In genomic region chr12:103705547-103705946, GRCm38 (mm10) we compare ENCODE assay signal across 26 mouse cellular contexts. TPM values are rescaled to one million over a fixed set of nuclear protein-coding genes. Genes with fewer than 3 reads are reported as not detected.
DNase-seq lines count a peak whose midpoint lies in the region; ATAC-seq and TF ChIP-seq lines count a peak whose summit lies in the region.
"Had no signal": no experiment of that assay in that cellular context is flagged by ENCODE, and none has a peak within 500 bp of the region (broad histone marks: within the 10 kb centered on the region; RNA-seq: fewer than 3 reads in every experiment).

No protein-coding gene starts in this region.

- no peaks in the 10 kb centered on the region for H3K36me3 ChIP-seq in liver, embryonic 11.5 days (ENCODE audit: control insufficient read depth, insufficient read depth, low read length)
- H3K36me3 ChIP-seq in intestine, embryonic 15.5 days = no peaks in the 10 kb centered on the region
- no peaks in the 10 kb centered on the region for H3K36me3 ChIP-seq in small intestine, adult 2 months (ENCODE audit: control insufficient read depth, insufficient read depth, low read length)
- no peaks in the 10 kb centered on the region for H3K36me3 ChIP-seq in forebrain, embryonic 12.5 days (replicated peaks)
- H3K36me3 ChIP-seq: heart, embryonic 12.5 days; hindbrain, embryonic 12.5 days; limb, embryonic 13.5 days; lung, embryonic 15.5 days had no signal

- 0 out of 2 replicates have a peak overlapping the region, but pooled peaks have one; percentile 25 for H3K27ac ChIP-seq in liver, embryonic 11.5 days (ENCODE audit: low read depth, low read length)
- H3K27ac ChIP-seq in intestine, embryonic 15.5 days = 0 out of 2 replicates have a peak overlapping the region, but pooled peaks have one; percentile 36
- peak overlapping the region; percentile 87 for H3K27ac ChIP-seq in small intestine, adult 2 months (ENCODE audit: insufficient read depth, low read depth, low read length)
- no peak overlapping the region for H3K27ac ChIP-seq in forebrain, embryonic 12.5 days
- H3K27ac ChIP-seq: hindbrain, embryonic 12.5 days; layer of hippocampus, adult 2 months; limb, embryonic 13.5 days; lung, embryonic 15.5 days had no signal

- no peak for ATAC-seq in liver, embryonic 11.5 days (replicated peaks; ENCODE audit: low FRiP score)
- peak; percentile 72 for ATAC-seq in intestine, embryonic 15.5 days
- no peak for ATAC-seq in forebrain, embryonic 12.5 days (ENCODE audit: low FRiP score)
- ATAC-seq: forebrain, embryonic 14.5 days had no signal

- DNase-seq in gastrocnemius, adult 18-20 months (ENCODE audit: low spot score) = peak; percentile 7
- no peak for DNase-seq in gastrocnemius, postnatal 36 days
- no peak for DNase-seq in liver, embryonic 11.5 days (ENCODE audit: low spot score)
- no peak for DNase-seq in liver
- DNase-seq: cerebellum, adult 18-20 months; cerebellum, postnatal 25 days; heart, adult 11 months; heart, postnatal 14 days; kidney, postnatal 14 days; layer of hippocampus, postnatal 36 days; lung, postnatal 4 days; spleen, adult 18-20 months; thymus, adult 18-20 months had no signal

- H3K9me3 ChIP-seq in liver, embryonic 11.5 days (ENCODE audit: control insufficient read depth, low read length) = no peaks in the 10 kb centered on the region; the same call in 1 of the 2 replicates
- H3K9me3 ChIP-seq in intestine, embryonic 15.5 days = no peaks in the 10 kb centered on the region
- H3K9me3 ChIP-seq in forebrain, embryonic 12.5 days = no peaks in the 10 kb centered on the region
- H3K9me3 ChIP-seq: heart, embryonic 12.5 days; hindbrain, embryonic 12.5 days; limb, embryonic 13.5 days; lung, embryonic 15.5 days had no signal

- 54% methylated on average over 2 of the region's 2 CpGs for WGBS in liver, embryonic 11.5 days
- 43% methylated on average over 2 of the region's 2 CpGs for WGBS in intestine, embryonic 15.5 days
- 13% methylated on average over 2 of the region's 2 CpGs for WGBS in small intestine, adult 2 months
- WGBS in forebrain, embryonic 12.5 days = 72% methylated on average over 2 of the region's 2 CpGs

- H3K9ac ChIP-seq in liver, embryonic 11.5 days (ENCODE audit: low read depth, low read length) = no peak overlapping the region
- H3K9ac ChIP-seq in intestine, embryonic 15.5 days = no peak overlapping the region
- H3K9ac ChIP-seq in forebrain, embryonic 12.5 days = no peak overlapping the region
- H3K9ac ChIP-seq: heart, embryonic 12.5 days; hindbrain, embryonic 12.5 days; limb, embryonic 13.5 days; lung, embryonic 15.5 days had no signal

- no peak for TF ChIP-seq POLR2A in small intestine, adult 2 months (IDR thresholded peaks at IDR 0.05; ENCODE audit: low read depth, low read length)

- no peaks in the 10 kb centered on the region for H3K27me3 ChIP-seq in liver, embryonic 11.5 days (replicated peaks; ENCODE audit: control insufficient read depth, insufficient read depth, low read length)
- H3K27me3 ChIP-seq in intestine, embryonic 15.5 days (replicated peaks) = no peaks in the 10 kb centered on the region
- H3K27me3 ChIP-seq in small intestine, adult 2 months (ENCODE audit: control insufficient read depth, insufficient read depth, low read length) = no peaks in the 10 kb centered on the region
- H3K27me3 ChIP-seq in forebrain, embryonic 12.5 days = no peaks in the 10 kb centered on the region
- H3K27me3 ChIP-seq: heart, embryonic 12.5 days; hindbrain, embryonic 12.5 days; limb, embryonic 13.5 days; lung, embryonic 15.5 days had no signal

- H3K4me3 ChIP-seq in liver, embryonic 11.5 days (ENCODE audit: low read depth, low read length) = no peak overlapping the region
- H3K4me3 ChIP-seq in intestine, embryonic 15.5 days (replicated peaks) = no peak overlapping the region
- H3K4me3 ChIP-seq in small intestine, adult 2 months (ENCODE audit: low read depth, low read length) = no peak overlapping the region
- no peak overlapping the region for H3K4me3 ChIP-seq in forebrain, embryonic 12.5 days (replicated peaks)
- H3K4me3 ChIP-seq: heart, embryonic 12.5 days; hindbrain, embryonic 12.5 days; layer of hippocampus, adult 2 months; limb, embryonic 13.5 days; lung, embryonic 15.5 days had no signal

- H3K4me1 ChIP-seq in liver, embryonic 11.5 days (replicated peaks; ENCODE audit: control insufficient read depth, insufficient read depth, low read length) = no peaks in the 10 kb centered on the region
- H3K4me1 ChIP-seq in intestine, embryonic 15.5 days (replicated peaks) = 0 out of 2 replicates have a peak, but pooled peaks cover 2% of the 10 kb centered on the region
- H3K4me1 ChIP-seq in small intestine, adult 2 months (ENCODE audit: control insufficient read depth, insufficient read depth, insufficient read length, low read length) = peaks cover 24% of the 10 kb centered on the region; the same call in 1 of the 2 replicates
- no peaks in the 10 kb centered on the region for H3K4me1 ChIP-seq in forebrain, embryonic 12.5 days
- H3K4me1 ChIP-seq: hindbrain, embryonic 12.5 days; limb, embryonic 13.5 days; lung, embryonic 15.5 days had no signal

- no peak for TF ChIP-seq CTCF in small intestine, adult 2 months (IDR thresholded peaks at IDR 0.05; ENCODE audit: extremely low read depth, insufficient read length, insufficient replicate concordance, low read depth, low read length)

- intact Hi-C loops in gastrocnemius, postnatal 36 days (cut with DNase I) = loop anchor here (10.0 kb wide), 1 partner anchor 161 kb away; no protein-coding TSS in a partner anchor

- no peak overlapping the region for H3K4me2 ChIP-seq in liver, embryonic 11.5 days
- H3K4me2 ChIP-seq in intestine, embryonic 15.5 days (replicated peaks) = no peak overlapping the region
- H3K4me2 ChIP-seq in forebrain, embryonic 12.5 days = no peak overlapping the region
- H3K4me2 ChIP-seq: heart, embryonic 12.5 days; hindbrain, embryonic 12.5 days; limb, embryonic 13.5 days; lung, embryonic 15.5 days had no signal

RNA-seq across cellular contexts. Expression of gene Serpina1f, which starts 10.2 kb away (rescaled TPM):
- total RNA-seq in gastrocnemius, adult 18-20 months (2021) = not detected
- total RNA-seq in gastrocnemius, postnatal 36 days (2021) = not detected
- 0.16 and 0.17 TPM in 2 replicates for polyA plus RNA-seq in liver, embryonic 11.5 days (2014; fragmentation: Nextera tagmentation; extraction: Ambion mirVana)
- polyA plus RNA-seq in intestine, embryonic 15.5 days (2015; fragmentation: Nextera tagmentation; extraction: Ambion mirVana) = not detected in 2 replicates
- polyA plus RNA-seq in small intestine, adult 2 months (2012; rRNA removed) = 0.44 TPM in 1 of 2 replicates, not detected in the other
- not detected in 2 replicates for polyA plus RNA-seq in forebrain, embryonic 12.5 days (2016; fragmentation: Nextera tagmentation; extraction: Ambion mirVana)
- total RNA-seq: CH12.LX; heart, postnatal 14 days; layer of hippocampus, adult 2 months; layer of hippocampus, postnatal 36 days; left cerebral cortex, postnatal 14 days; MEL had no signal
- polyA plus RNA-seq: forebrain, embryonic 14.5 days; heart, embryonic 12.5 days; hindbrain, embryonic 12.5 days; limb, embryonic 13.5 days; lung, embryonic 15.5 days; neural tube, embryonic 11.5 days had no signal

RNA-seq across cellular contexts. Expression of gene Serpina16, which starts 29.6 kb away (rescaled TPM):
- total RNA-seq in gastrocnemius, adult 18-20 months (2021) = not detected
- total RNA-seq in gastrocnemius, postnatal 36 days (2021) = not detected
- polyA plus RNA-seq in liver, embryonic 11.5 days (2014; fragmentation: Nextera tagmentation; extraction: Ambion mirVana) = not detected in 2 replicates
- 0.30 and 0.56 TPM in 2 replicates for polyA plus RNA-seq in intestine, embryonic 15.5 days (2015; fragmentation: Nextera tagmentation; extraction: Ambion mirVana)
- not detected in 2 replicates for polyA plus RNA-seq in small intestine, adult 2 months (2012; rRNA removed)
- polyA plus RNA-seq in forebrain, embryonic 12.5 days (2016; fragmentation: Nextera tagmentation; extraction: Ambion mirVana) = not detected in 2 replicates
- total RNA-seq: CH12.LX; heart, postnatal 14 days; layer of hippocampus, adult 2 months; layer of hippocampus, postnatal 36 days; left cerebral cortex, postnatal 14 days; MEL had no signal
- polyA plus RNA-seq: forebrain, embryonic 14.5 days; heart, embryonic 12.5 days; hindbrain, embryonic 12.5 days; limb, embryonic 13.5 days; lung, embryonic 15.5 days; neural tube, embryonic 11.5 days had no signal

RNA-seq across cellular contexts. Expression of gene Serpina6, which starts 48.5 kb away (rescaled TPM):
- not detected for total RNA-seq in gastrocnemius, adult 18-20 months (2021)
- not detected for total RNA-seq in gastrocnemius, postnatal 36 days (2021)
- 847 and 933 TPM in 2 replicates for polyA plus RNA-seq in liver, embryonic 11.5 days (2014; fragmentation: Nextera tagmentation; extraction: Ambion mirVana)
- polyA plus RNA-seq in intestine, embryonic 15.5 days (2015; fragmentation: Nextera tagmentation; extraction: Ambion mirVana) = 96.8 and 146 TPM in 2 replicates
- not detected in 2 replicates for polyA plus RNA-seq in small intestine, adult 2 months (2012; rRNA removed)
- not detected in 2 replicates for polyA plus RNA-seq in forebrain, embryonic 12.5 days (2016; fragmentation: Nextera tagmentation; extraction: Ambion mirVana)
- total RNA-seq: CH12.LX; heart, postnatal 14 days; layer of hippocampus, adult 2 months; layer of hippocampus, postnatal 36 days; left cerebral cortex, postnatal 14 days; MEL had no signal
- polyA plus RNA-seq: forebrain, embryonic 14.5 days; hindbrain, embryonic 12.5 days had no signal

Comparison
In these comparisons a context has a peak if more than half of its experiments do, and no peak if none do; other contexts are left out.
1. RNA of gene Serpina6, which starts 48.5 kb away (polyA plus RNA-seq): 847 to 933 TPM in liver, embryonic 11.5 days and 96.8 to 146 TPM in intestine, embryonic 15.5 days; not detected in small intestine, adult 2 months and not detected in forebrain, embryonic 12.5 days; every median in the first group is over 10 times any median in the second.